Mouse (Mus musculus): ENCODE data around the gene Rps28. TPM values are rescaled to one million over a fixed set of nuclear protein-coding genes. Genes with fewer than 3 reads are reported as not detected.

Rps28 gene
- polyA plus RNA-seq, 1 experiment from 2014 or later = 875 TPM

GRCm38 (mm10) chr17:33810334-33811141 lies 13.8 kb downstream of the Rps28 start, which contains the start of gene Kank3:
Gene Kank3, plus strand, starts transcription at chr17:33810519.
- H3K4me3 ChIP-seq = peak within 1 kb of the TSS; percentile 59
- H3K4me1 ChIP-seq = peaks cover 7% of the 10 kb centered on the region; the same call in 1 of the 2 replicates
- H3K27ac ChIP-seq = no peak within 1 kb of the TSS
- peak; percentile 95 for ATAC-seq (ENCODE audit: insufficient number of reproducible peaks, insufficient read depth, low FRiP score, low TSS enrichment)
- no peaks in the 10 kb centered on the region for H3K36me3 ChIP-seq
- H3K4me2 ChIP-seq (replicated peaks) = peak within 1 kb of the TSS; percentile 84
- H3K9me3 ChIP-seq = no peaks in the 10 kb centered on the region
- H3K9ac ChIP-seq = peak within 1 kb of the TSS; percentile 51
- 1% methylated on average over 36 of the region's 36 CpGs for WGBS
- H3K27me3 ChIP-seq = 0 out of 2 replicates have a peak, but pooled peaks cover 6% of the 10 kb centered on the region

- H3K9me3 ChIP-seq = no peaks in the 10 kb centered on the region
- H3K4me3 ChIP-seq = no peak overlapping the region
- ATAC-seq (ENCODE audit: insufficient number of reproducible peaks, insufficient read depth, low FRiP score, low TSS enrichment) = no peak
- peaks cover 7% of the 10 kb centered on the region; the same call in 1 of the 2 replicates for H3K4me1 ChIP-seq
- no peaks in the 10 kb centered on the region for H3K36me3 ChIP-seq
- 0 out of 2 replicates have a peak, but pooled peaks cover 6% of the 10 kb centered on the region for H3K27me3 ChIP-seq
- H3K4me2 ChIP-seq (replicated peaks) = no peak overlapping the region
- H3K9ac ChIP-seq = no peak overlapping the region
- H3K27ac ChIP-seq = no peak overlapping the region
- WGBS = 36% methylated on average over 10 of the region's 10 CpGs
Observed at GRCm38 (mm10) chr17:33808192-33808591, 16.2 kb downstream of the Rps28 start.

GRCm38 (mm10) chr17:33807181-33807888 lies 17.0 kb downstream of the Rps28 start:
- no peaks in the 10 kb centered on the region for H3K9me3 ChIP-seq
- 62% methylated on average over 8 of the region's 9 CpGs for WGBS
- no peak for ATAC-seq (ENCODE audit: insufficient number of reproducible peaks, insufficient read depth, low FRiP score, low TSS enrichment)
- no peak overlapping the region for H3K4me3 ChIP-seq
- H3K27me3 ChIP-seq = 0 out of 2 replicates have a peak, but pooled peaks cover 6% of the 10 kb centered on the region
- H3K27ac ChIP-seq = no peak overlapping the region
- no peak overlapping the region for H3K4me2 ChIP-seq (replicated peaks)
- H3K36me3 ChIP-seq = no peaks in the 10 kb centered on the region
- no peak overlapping the region for H3K9ac ChIP-seq
- peaks cover 7% of the 10 kb centered on the region; the same call in 1 of the 2 replicates for H3K4me1 ChIP-seq

GRCm38 (mm10) chr17:33804745-33805144 lies 19.6 kb downstream of the Rps28 start:
- ATAC-seq (ENCODE audit: insufficient number of reproducible peaks, insufficient read depth, low FRiP score, low TSS enrichment) = no peak
- H3K27ac ChIP-seq = no peak overlapping the region
- no peak overlapping the region for H3K4me3 ChIP-seq
- 65% methylated on average over 1 of the region's 1 CpGs for WGBS
- H3K36me3 ChIP-seq = no peaks in the 10 kb centered on the region
- H3K4me1 ChIP-seq = no peaks in the 10 kb centered on the region
- no peak overlapping the region for H3K4me2 ChIP-seq (replicated peaks)
- no peak overlapping the region for H3K9ac ChIP-seq
- no peaks in the 10 kb centered on the region for H3K9me3 ChIP-seq
- H3K27me3 ChIP-seq = no peaks in the 10 kb centered on the region

GRCm38 (mm10) chr17:33804205-33804604 lies 20.2 kb downstream of the Rps28 start:
- H3K9ac ChIP-seq = no peak overlapping the region
- H3K4me1 ChIP-seq = no peaks in the 10 kb centered on the region
- H3K4me3 ChIP-seq = no peak overlapping the region
- no peaks in the 10 kb centered on the region for H3K27me3 ChIP-seq
- H3K9me3 ChIP-seq = no peaks in the 10 kb centered on the region
- no peak overlapping the region for H3K27ac ChIP-seq
- no peaks in the 10 kb centered on the region for H3K36me3 ChIP-seq
- no peak overlapping the region for H3K4me2 ChIP-seq (replicated peaks)
- ATAC-seq (ENCODE audit: insufficient number of reproducible peaks, insufficient read depth, low FRiP score, low TSS enrichment) = no peak
- 52% methylated on average over 4 of the region's 4 CpGs for WGBS

GRCm38 (mm10) chr17:33802221-33802620 lies 22.1 kb downstream of the Rps28 start:
- no peak for ATAC-seq (ENCODE audit: insufficient number of reproducible peaks, insufficient read depth, low FRiP score, low TSS enrichment)
- H3K9me3 ChIP-seq = no peaks in the 10 kb centered on the region
- 0% methylated on average over 2 of the region's 2 CpGs for WGBS

GRCm38 (mm10) chr17:33799277-33799676 lies 25.1 kb downstream of the Rps28 start:
- Histone ChIP-seq H3K9ac (no peak overlapping the region), H3K4me1 (no peaks in the 10 kb centered on the region), H3K27ac (no peak overlapping the region), H3K27me3 (no peaks in the 10 kb centered on the region), H3K4me2 (replicated peaks) (no peak overlapping the region), H3K4me3 (no peak overlapping the region), H3K9me3 (no peaks in the 10 kb centered on the region), H3K36me3 (no peaks in the 10 kb centered on the region)
- ATAC-seq (ENCODE audit: insufficient number of reproducible peaks, insufficient read depth, low FRiP score, low TSS enrichment) = no peak
- 68% methylated on average over 1 of the region's 1 CpGs for WGBS

More at GRCm38 (mm10) chr17:33802221-33802620, 22.1 kb downstream of the Rps28 start:
- Histone ChIP-seq H3K27me3 (no peaks in the 10 kb centered on the region), H3K4me1 (no peaks in the 10 kb centered on the region), H3K4me2 (replicated peaks) (no peak overlapping the region), H3K36me3 (no peaks in the 10 kb centered on the region), H3K4me3 (no peak overlapping the region), H3K9ac (no peak overlapping the region), H3K27ac (no peak overlapping the region)

GRCm38 (mm10) chr17:33798306-33798705 lies 26.1 kb downstream of the Rps28 start:
- no peaks in the 10 kb centered on the region for H3K27me3 ChIP-seq
- no peak overlapping the region for H3K4me2 ChIP-seq (replicated peaks)
- no peak overlapping the region for H3K4me3 ChIP-seq
- no peak for ATAC-seq (ENCODE audit: insufficient number of reproducible peaks, insufficient read depth, low FRiP score, low TSS enrichment)
- no peak overlapping the region for H3K9ac ChIP-seq
- H3K4me1 ChIP-seq = no peaks in the 10 kb centered on the region
- 50% methylated on average over 3 of the region's 3 CpGs for WGBS
- H3K9me3 ChIP-seq = no peaks in the 10 kb centered on the region
- H3K36me3 ChIP-seq = no peaks in the 10 kb centered on the region
- H3K27ac ChIP-seq = no peak overlapping the region

- Histone ChIP-seq H3K4me2 (replicated peaks) (no peak overlapping the region), H3K36me3 (no peaks in the 10 kb centered on the region), H3K27me3 (no peaks in the 10 kb centered on the region), H3K9me3 (no peaks in the 10 kb centered on the region), H3K4me3 (no peak overlapping the region), H3K27ac (no peak overlapping the region), H3K4me1 (no peaks in the 10 kb centered on the region), H3K9ac (no peak overlapping the region)
- ATAC-seq (ENCODE audit: insufficient number of reproducible peaks, insufficient read depth, low FRiP score, low TSS enrichment) = no peak
- 65% methylated on average over 4 of the region's 4 CpGs for WGBS
Observed at GRCm38 (mm10) chr17:33788732-33789131, 35.6 kb downstream of the Rps28 start.

GRCm38 (mm10) chr17:33786375-33786774 lies 38.0 kb downstream of the Rps28 start:
- H3K27me3 ChIP-seq = no peaks in the 10 kb centered on the region
- 84% methylated on average over 18 of the region's 18 CpGs for WGBS
- H3K9me3 ChIP-seq = no peaks in the 10 kb centered on the region
- peaks cover 20% of the 10 kb centered on the region for H3K4me1 ChIP-seq
- ATAC-seq (ENCODE audit: insufficient number of reproducible peaks, insufficient read depth, low FRiP score, low TSS enrichment) = no peak
- no peak overlapping the region for H3K4me3 ChIP-seq
- no peaks in the 10 kb centered on the region for H3K36me3 ChIP-seq
- H3K4me2 ChIP-seq (replicated peaks) = no peak overlapping the region
- no peak overlapping the region for H3K9ac ChIP-seq
- H3K27ac ChIP-seq = no peak overlapping the region

GRCm38 (mm10) chr17:33784939-33785338 lies 39.4 kb downstream of the Rps28 start:
- peaks cover 34% of the 10 kb centered on the region for H3K4me1 ChIP-seq
- no peak for ATAC-seq (ENCODE audit: insufficient number of reproducible peaks, insufficient read depth, low FRiP score, low TSS enrichment)
- no peak overlapping the region for H3K27ac ChIP-seq
- H3K9me3 ChIP-seq = no peaks in the 10 kb centered on the region
- no peaks in the 10 kb centered on the region for H3K27me3 ChIP-seq
- H3K36me3 ChIP-seq = no peaks in the 10 kb centered on the region
- 83% methylated on average over 2 of the region's 2 CpGs for WGBS
- no peak overlapping the region for H3K4me3 ChIP-seq
- no peak overlapping the region for H3K9ac ChIP-seq
- no peak overlapping the region for H3K4me2 ChIP-seq (replicated peaks)

- no peaks in the 10 kb centered on the region for H3K9me3 ChIP-seq
- H3K9ac ChIP-seq = no peak overlapping the region
- H3K27ac ChIP-seq = peak overlapping the region; percentile 65; the same call in 1 of the 2 replicates
- ATAC-seq (ENCODE audit: insufficient number of reproducible peaks, insufficient read depth, low FRiP score, low TSS enrichment) = no peak
- no peaks in the 10 kb centered on the region for H3K36me3 ChIP-seq
- no peak overlapping the region for H3K4me3 ChIP-seq
- no peak overlapping the region for H3K4me2 ChIP-seq (replicated peaks)
- H3K4me1 ChIP-seq = peaks cover 47% of the 10 kb centered on the region
- no peaks in the 10 kb centered on the region for H3K27me3 ChIP-seq
Observed at GRCm38 (mm10) chr17:33783408-33783807, 41.0 kb downstream of the Rps28 start.
